Mouse (Mus musculus) hindbrain, postnatal 0 days (tissue): ENCODE results near the gene Muc3. TPM values are rescaled to one million over a fixed set of nuclear protein-coding genes. Genes with fewer than 3 reads are reported as not detected.

Experiments
- ATAC-seq: fragments of 200-750 bp; cut with Nextera tagmentation; 2 replicates; pipeline ENCODE4 v1.8.0; 2017; ENCODE audit warnings: mild to moderate bottlenecking, moderate TSS enrichment, moderate library complexity
- DNase-seq: peaks from one replicate; pipeline ENCODE4 v3.0.0-alpha.2; 2015; ENCODE audit warnings: low spot score
- H3K27ac ChIP-seq: fragments of 300-500 bp; sonication (generic); 2 replicates; pipeline ENCODE4 v1.5.1; 2014; ENCODE audit warnings: mild to moderate bottlenecking
- H3K27me3 ChIP-seq: fragments of 300-500 bp; sonication (generic); 2 replicates; pipeline ENCODE4 v1.6.1; 2014; ENCODE audit warnings: low read length, mixed read lengths; ENCODE audit not compliant: insufficient read depth
- H3K36me3 ChIP-seq: fragments of 300-500 bp; sonication (generic); 2 replicates; pipeline ENCODE4 v1.6.1; 2014; ENCODE audit warnings: low read length, mixed read lengths; ENCODE audit not compliant: insufficient read depth
- H3K4me1 ChIP-seq: fragments of 300-500 bp; sonication (generic); 2 replicates; pipeline ENCODE4 v1.6.1; 2014; ENCODE audit warnings: antibody characterized with exemption, low read length, mixed read lengths; ENCODE audit not compliant: insufficient read depth
- H3K4me2 ChIP-seq: fragments of 300-500 bp; sonication (generic); 2 replicates; pipeline ENCODE4 v1.6.1; 2014; ENCODE audit warnings: low read depth, mild to moderate bottlenecking, low read length, moderate library complexity, mixed read lengths
- H3K4me3 ChIP-seq: fragments of 300-500 bp; sonication (generic); 2 replicates; pipeline ENCODE4 v1.5.1; 2014; ENCODE audit warnings: low read length
- H3K9ac ChIP-seq: fragments of 300-500 bp; sonication (generic); replicated peaks from 2 replicates; pipeline ENCODE4 v1.6.1; 2014; ENCODE audit warnings: mild to moderate bottlenecking, low read length, moderate library complexity, mixed read lengths
- H3K9me3 ChIP-seq: fragments of 300-500 bp; sonication (generic); 2 replicates; pipeline ENCODE4 v1.6.1; 2016; ENCODE audit warnings: low read length, mixed read lengths
- CTCF ChIP-seq: IDR thresholded peaks from 2 replicates; pipeline ENCODE4 v1.5.1; 2016; ENCODE audit warnings: antibody characterized with exemption, control low read depth, low read depth
- WGBS: fragments of 180-500 bp; shearing (Covaris S2); extraction: QIAGEN DNeasy Blood & Tissue Kit; methylation state at CpG from one replicate; pipeline ENCODE4 v1.1.7; 2014; 5-methylcytosine and 5-hydroxymethylcytosine counted together
- polyA plus RNA-seq: library from polyadenylated mRNA; unstranded; fragments of >200 nt; fragmentation: Nextera tagmentation; extraction: Ambion mirVana; gene quantifications from 2 replicates; pipeline ENCODE4 v1.2.1, GENCODE M21; 2015
- total RNA-seq: library from RNA; depleted of rRNA; stranded (reverse); fragments of >200 nt; gene quantifications from 2 replicates; pipeline ENCODE4 v1.2.3, GENCODE M21; 2014

Muc3 gene
- total and polyA plus RNA-seq, 2 experiments from 2014 or later, result not detected

- Histone ChIP-seq H3K9ac (no peak overlapping the region), H3K36me3 (no peaks in the 10 kb centered on the region), H3K27ac (no peak overlapping the region), H3K9me3 (no peaks in the 10 kb centered on the region), H3K4me3 (no peak overlapping the region), H3K4me1 (peaks cover 3% of the 10 kb centered on the region; the same call in 1 of the 2 replicates), H3K4me2 (no peak overlapping the region), H3K27me3 (no peaks in the 10 kb centered on the region)
- no peak for TF ChIP-seq CTCF
- ATAC-seq, result no peak
- DNase-seq, result no peak
- 81% methylated on average over 11 of the region's 11 CpGs for WGBS
These were observed 50.7 kb downstream of the Muc3 start for GRCm38 (mm10) chr5:137098418-137098817.

GRCm38 (mm10) chr5:137096037-137096436 lies 53.1 kb downstream of the Muc3 start:
- Histone ChIP-seq H3K4me3 (no peak overlapping the region), H3K9ac (no peak overlapping the region), H3K4me2 (no peak overlapping the region), H3K36me3 (no peaks in the 10 kb centered on the region), H3K4me1 (no peaks in the 10 kb centered on the region), H3K27ac (no peak overlapping the region), H3K27me3 (no peaks in the 10 kb centered on the region), H3K9me3 (no peaks in the 10 kb centered on the region)
- no peak for ATAC-seq
- WGBS, result 38% methylated on average over 1 of the region's 1 CpGs
- TF ChIP-seq CTCF, result no peak
- no peak for DNase-seq

- TF ChIP-seq CTCF, result no peak
- Histone ChIP-seq H3K27me3 (no peaks in the 10 kb centered on the region), H3K4me2 (no peak overlapping the region), H3K4me1 (no peaks in the 10 kb centered on the region), H3K9me3 (no peaks in the 10 kb centered on the region), H3K36me3 (no peaks in the 10 kb centered on the region), H3K9ac (no peak overlapping the region), H3K27ac (no peak overlapping the region), H3K4me3 (no peak overlapping the region)
- DNase-seq (no peak), ATAC-seq (no peak)
- WGBS, result 89% methylated on average over 10 of the region's 10 CpGs
These were observed 54.0 kb downstream of the Muc3 start for GRCm38 (mm10) chr5:137095135-137095534.

GRCm38 (mm10) chr5:137093720-137094119 lies 55.4 kb downstream of the Muc3 start:
- no peak overlapping the region for H3K9ac ChIP-seq
- no peaks in the 10 kb centered on the region for H3K27me3 ChIP-seq
- H3K4me2 ChIP-seq, result no peak overlapping the region
- H3K9me3 ChIP-seq, result no peaks in the 10 kb centered on the region
- H3K27ac ChIP-seq, result no peak overlapping the region
- no peak for TF ChIP-seq CTCF
- H3K4me1 ChIP-seq, result no peaks in the 10 kb centered on the region
- WGBS, result 75% methylated on average over 9 of the region's 9 CpGs
- H3K4me3 ChIP-seq, result no peak overlapping the region
- DNase-seq (no peak), ATAC-seq (no peak)
- no peaks in the 10 kb centered on the region for H3K36me3 ChIP-seq

- no peaks in the 10 kb centered on the region for H3K27me3 ChIP-seq
- no peaks in the 10 kb centered on the region for H3K36me3 ChIP-seq
- no peaks in the 10 kb centered on the region for H3K9me3 ChIP-seq
- no peak overlapping the region for H3K4me2 ChIP-seq
- DNase-seq (no peak), ATAC-seq (no peak)
- no peak for TF ChIP-seq CTCF
- no peak overlapping the region for H3K9ac ChIP-seq
- H3K4me3 ChIP-seq, result no peak overlapping the region
- no peaks in the 10 kb centered on the region for H3K4me1 ChIP-seq
- WGBS, result 70% methylated on average over 6 of the region's 6 CpGs
- H3K27ac ChIP-seq, result no peak overlapping the region
These were observed 57.6 kb downstream of the Muc3 start for GRCm38 (mm10) chr5:137091560-137091959.

- Histone ChIP-seq H3K4me3 (no peak overlapping the region), H3K9me3 (no peaks in the 10 kb centered on the region), H3K27ac (no peak overlapping the region), H3K4me1 (no peaks in the 10 kb centered on the region), H3K4me2 (no peak overlapping the region), H3K27me3 (no peaks in the 10 kb centered on the region), H3K36me3 (no peaks in the 10 kb centered on the region), H3K9ac (no peak overlapping the region)
- ATAC-seq (no peak), DNase-seq (no peak)
- TF ChIP-seq CTCF, result no peak
- WGBS, result 70% methylated on average over 10 of the region's 10 CpGs
These were observed 58.3 kb downstream of the Muc3 start for GRCm38 (mm10) chr5:137090870-137091269.

- no peak for TF ChIP-seq CTCF
- no peaks in the 10 kb centered on the region for H3K36me3 ChIP-seq
- WGBS, result 91% methylated on average over 8 of the region's 8 CpGs
- no peaks in the 10 kb centered on the region for H3K9me3 ChIP-seq
- DNase-seq, result no peak
- H3K4me3 ChIP-seq, result no peak overlapping the region
- H3K27ac ChIP-seq, result no peak overlapping the region
- H3K4me2 ChIP-seq, result no peak overlapping the region
- no peaks in the 10 kb centered on the region for H3K27me3 ChIP-seq
- ATAC-seq, result no peak
- H3K9ac ChIP-seq, result no peak overlapping the region
- no peaks in the 10 kb centered on the region for H3K4me1 ChIP-seq
These were observed 61.7 kb downstream of the Muc3 start for GRCm38 (mm10) chr5:137087410-137087809.
